Comparison of ENCODE assay signal across 10 mouse cellular contexts in the genomic region with DNA sequence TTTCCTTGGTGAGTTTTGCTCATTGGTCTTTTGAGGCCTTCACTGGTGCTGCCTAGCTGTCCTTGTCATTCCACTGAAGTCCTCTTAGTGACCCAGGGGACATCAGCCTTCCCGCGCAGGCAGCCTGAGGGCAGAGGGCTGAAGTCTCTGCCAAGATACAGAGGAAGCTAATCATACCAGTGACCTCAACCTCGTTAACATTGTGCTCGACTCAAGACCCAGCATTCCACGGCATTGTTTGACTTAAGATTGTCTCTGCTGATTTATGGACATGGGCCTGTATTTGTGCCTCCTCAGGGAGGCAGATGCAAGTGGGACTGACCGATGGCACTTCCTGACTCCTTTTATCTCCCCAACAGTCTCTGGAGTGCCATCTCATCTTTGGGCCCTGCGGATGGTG. TPM values are rescaled to one million over a fixed set of nuclear protein-coding genes. Genes with fewer than 3 reads are reported as not detected.
DNase-seq lines count a peak whose midpoint lies in the region; ATAC-seq and TF ChIP-seq lines count a peak whose summit lies in the region.
"Had no signal": no experiment of that assay in that cellular context is flagged by ENCODE, and none has a peak within 500 bp of the region (broad histone marks: within the 10 kb centered on the region; RNA-seq: fewer than 3 reads in every experiment).

No protein-coding gene starts in this region.

- H3K4me1 ChIP-seq in embryonic facial prominence, embryonic 10.5 days = peaks cover 95% of the 10 kb centered on the region
- H3K4me1 ChIP-seq in thymus, adult 2 months (replicated peaks; ENCODE audit: control insufficient read depth, insufficient read depth, low read length) = peaks cover 4% of the 10 kb centered on the region; the same call in 1 of the 2 replicates
- peaks cover 9% of the 10 kb centered on the region for H3K4me1 ChIP-seq in stomach, postnatal 0 days (replicated peaks; ENCODE audit: control insufficient read depth, insufficient read depth)

- no peaks in the 10 kb centered on the region for H3K9me3 ChIP-seq in embryonic facial prominence, embryonic 10.5 days
- no peaks in the 10 kb centered on the region for H3K9me3 ChIP-seq in stomach, postnatal 0 days (ENCODE audit: control insufficient read depth, low read length)

- H3K4me3 ChIP-seq in embryonic facial prominence, embryonic 10.5 days = no peak overlapping the region
- no peak overlapping the region for H3K4me3 ChIP-seq in thymus, adult 2 months (ENCODE audit: control insufficient read depth, insufficient read depth, low read length)
- H3K4me3 ChIP-seq in stomach, postnatal 0 days (ENCODE audit: low read depth, low read length) = no peak overlapping the region
- H3K4me3 ChIP-seq: midbrain, embryonic 10.5 days had no signal

- no peak for TF ChIP-seq EP300 in stomach, postnatal 0 days (optimal IDR thresholded peaks at IDR 0.05)

- intact Hi-C loops in heart, postnatal 36 days (cut with DNase I) = loop anchor here (5.0 kb wide), 3 partner anchors 78 to 267 kb away; no protein-coding TSS in a partner anchor

- no peak overlapping the region for H3K4me2 ChIP-seq in stomach, postnatal 0 days (replicated peaks; ENCODE audit: low read depth)

- 0 out of 2 replicates have a peak overlapping the region, but pooled peaks have one; percentile 4 for H3K27ac ChIP-seq in embryonic facial prominence, embryonic 10.5 days (replicated peaks)
- no peak overlapping the region for H3K27ac ChIP-seq in thymus, adult 2 months (ENCODE audit: control insufficient read depth, insufficient read depth, low read length)
- H3K27ac ChIP-seq in stomach, postnatal 0 days (replicated peaks) = no peak overlapping the region
- H3K27ac ChIP-seq: midbrain, embryonic 10.5 days had no signal

- no peak for TF ChIP-seq POLR2A in thymus, adult 2 months (IDR thresholded peaks at IDR 0.05; ENCODE audit: control insufficient read depth, extremely low read depth, insufficient read depth, low read length, poor library complexity)

- no peak for TF ChIP-seq CTCF in thymus, adult 2 months (IDR thresholded peaks at IDR 0.05; ENCODE audit: borderline replicate concordance, control insufficient read depth, extremely low read depth, insufficient read depth, low read length, poor library complexity)
- TF ChIP-seq CTCF in stomach, postnatal 0 days (IDR thresholded peaks at IDR 0.05; ENCODE audit: low read depth) = no peak

- WGBS in embryonic facial prominence, embryonic 10.5 days = 11% methylated on average over 7 of the region's 7 CpGs
- WGBS in thymus, adult 2 months = 95% methylated on average over 7 of the region's 7 CpGs
- 43% methylated on average over 7 of the region's 7 CpGs for WGBS in stomach, postnatal 0 days

- peak; percentile 94 for DNase-seq in heart, adult 11 months
- DNase-seq in heart, postnatal 36 days = no peak
- DNase-seq in embryonic facial prominence, embryonic 10.5 days (ENCODE audit: low spot score) = no peak
- DNase-seq in kidney, adult 9 months = peak; percentile 71
- DNase-seq in lung, postnatal 14 days = peak; percentile 26
- no peak for DNase-seq in thymus, adult 2 months
- DNase-seq in stomach, postnatal 0 days (ENCODE audit: low spot score) = no peak
- DNase-seq in testis, postnatal 14 days (ENCODE audit: low spot score) = no peak
- DNase-seq: cerebellum, adult 18-20 months had no signal

- no peak for ATAC-seq in stomach, postnatal 0 days (ENCODE audit: low FRiP score, low TSS enrichment)

- no peak overlapping the region for H3K9ac ChIP-seq in stomach, postnatal 0 days (ENCODE audit: low read length)

- H3K27me3 ChIP-seq in embryonic facial prominence, embryonic 10.5 days (replicated peaks; ENCODE audit: low read depth, poor library complexity, severe bottlenecking) = peaks cover 57% of the 10 kb centered on the region
- H3K27me3 ChIP-seq in thymus, adult 2 months (ENCODE audit: control insufficient read depth, insufficient read depth, low read length) = no peaks in the 10 kb centered on the region
- no peaks in the 10 kb centered on the region for H3K27me3 ChIP-seq in stomach, postnatal 0 days (ENCODE audit: control insufficient read depth, insufficient read depth, low read length)

- H3K36me3 ChIP-seq in embryonic facial prominence, embryonic 10.5 days (replicated peaks) = peaks cover 3% of the 10 kb centered on the region; the same call in 1 of the 2 replicates
- no peaks in the 10 kb centered on the region for H3K36me3 ChIP-seq in thymus, adult 2 months (ENCODE audit: control insufficient read depth, insufficient read depth, low read length)
- H3K36me3 ChIP-seq in stomach, postnatal 0 days (ENCODE audit: control insufficient read depth, insufficient read depth, low read length) = no peaks in the 10 kb centered on the region
- H3K36me3 ChIP-seq: midbrain, embryonic 10.5 days had no signal

RNA-seq across cellular contexts. Expression of gene Lhfpl2, which starts 7.0 kb away (rescaled TPM):
- 1 to 10 TPM; 2.5 to 3.7 TPM for total RNA-seq in heart, postnatal 36 days (2021)
- polyA plus RNA-seq in embryonic facial prominence, embryonic 10.5 days (2016; fragmentation: Nextera tagmentation; extraction: Ambion mirVana) = 31.1 and 34.2 TPM in 2 replicates
- 6.6 and 8.2 TPM in 2 replicates for polyA plus RNA-seq in thymus, adult 2 months (2012; rRNA removed)
- polyA plus RNA-seq in stomach, postnatal 0 days (2015; fragmentation: Nextera tagmentation; extraction: Ambion mirVana) = 6.8 and 7.0 TPM in 2 replicates

Comparison
In these comparisons a context has a peak if more than half of its experiments do, and no peak if none do; other contexts are left out.
1. DNase-seq: peak in heart, adult 11 months (single experiment), kidney, adult 9 months (single experiment) and lung, postnatal 14 days (single experiment); none in heart, postnatal 36 days (0 of 2), embryonic facial prominence, embryonic 10.5 days (single experiment), thymus, adult 2 months (single experiment), stomach, postnatal 0 days (single experiment) and testis, postnatal 14 days (single experiment).